Mouse (Mus musculus) kidney, postnatal 25 days (tissue): ENCODE results near the gene Jak3.

ENCODE experiments used
- DNase-seq, 2 experiments: peaks; one replicate each; pipeline ENCODE4 v3.0.0; 2021; ENCODE audit warnings: mixed read lengths in 2 of 2

The Jak3 gene

GRCm38 (mm10) chr8:71676020-71676741, at the start of gene Jak3:
Jak3 (plus strand) TSS chr8:71676296.
- DNase-seq: peak; percentile 59 to 82

- DNase-seq: no peak
These were observed 49.3 kb upstream of the Jak3 start for GRCm38 (mm10) chr8:71626753-71627152.

- no peak for DNase-seq
These were observed 48.6 kb upstream of the Jak3 start for GRCm38 (mm10) chr8:71627265-71628099.

- DNase-seq: no peak
These were observed 47.5 kb upstream of the Jak3 start for GRCm38 (mm10) chr8:71628396-71629095.

GRCm38 (mm10) chr8:71629096-71629697, 46.9 kb upstream of the Jak3 start:
- peak; percentile 93 to 94 for DNase-seq

- DNase-seq: peak; percentile 70 to 74
These were observed 46.3 kb upstream of the Jak3 start for GRCm38 (mm10) chr8:71629781-71630212.

GRCm38 (mm10) chr8:71630761-71631160, 45.3 kb upstream of the Jak3 start:
- no peak for DNase-seq

- no peak for DNase-seq
These were observed 44.2 kb upstream of the Jak3 start for GRCm38 (mm10) chr8:71631897-71632296.

GRCm38 (mm10) chr8:71633164-71633563, 42.9 kb upstream of the Jak3 start:
- DNase-seq: peak; percentile 54 to 62

- DNase-seq: peak; percentile 75 to 77
These were observed 42.0 kb upstream of the Jak3 start for GRCm38 (mm10) chr8:71633981-71634667.

GRCm38 (mm10) chr8:71637149-71638095, 38.7 kb upstream of the Jak3 start:
- DNase-seq: no peak

GRCm38 (mm10) chr8:71638321-71638720, 37.8 kb upstream of the Jak3 start:
- no peak for DNase-seq

GRCm38 (mm10) chr8:71639318-71639717, 36.8 kb upstream of the Jak3 start:
- no peak for DNase-seq

- no peak for DNase-seq
These were observed 30.6 kb upstream of the Jak3 start for GRCm38 (mm10) chr8:71645510-71645909.

GRCm38 (mm10) chr8:71654600-71654999, 21.5 kb upstream of the Jak3 start:
- DNase-seq: peak; percentile 36 to 48

GRCm38 (mm10) chr8:71657816-71658215, 18.3 kb upstream of the Jak3 start:
- DNase-seq: no peak

GRCm38 (mm10) chr8:71658515-71659049, 17.5 kb upstream of the Jak3 start:
- DNase-seq: peak; percentile 31 to 46

- no peak for DNase-seq
These were observed 16.3 kb upstream of the Jak3 start for GRCm38 (mm10) chr8:71659751-71660150.

- peak; percentile 85 to 91 for DNase-seq
These were observed 15.6 kb upstream of the Jak3 start for GRCm38 (mm10) chr8:71660325-71661120.
